Mouse (Mus musculus) left cerebral cortex, postnatal 10 days (tissue): ENCODE data around the gene Gzme. TPM values are rescaled to one million over a fixed set of nuclear protein-coding genes. Genes with fewer than 3 reads are reported as not detected.
"Not testable (repeated sequence)": the region's sequence is repeated elsewhere in the genome, so short reads cannot be mapped to it uniquely, and the experiment has no call there.

Experiments used
- DNase-seq, 2 experiments: peaks; one replicate each; pipeline ENCODE4 v3.0.0; 2021 to 2022; ENCODE audit warnings: low spot score in 2 of 2, mixed read lengths in 1 of 2; ENCODE audit errors: extremely low spot score in 1 of 2
- intact Hi-C: fragments of 180-260 bp; cut with DNase I; formaldehyde crosslinking; loops from one replicate; pipeline ENCODE4 v1.15.1; 2025
- total RNA-seq, 2 experiments: library from RNA; stranded (reverse); gene quantifications; 2 replicates each; pipeline ENCODE4 v1.2.3; 2021

Gene Gzme
- not detected for total RNA-seq

GRCm38 (mm10) chr14:56120525-56120924 is at the start of gene Gzme:
Gene Gzme, minus strand, starts transcription at chr14:56120625.
- DNase-seq, result no peak
- intact Hi-C loops, result no loop called here

GRCm38 (mm10) chr14:56168009-56168408 is 47.6 kb upstream of the Gzme start:
- intact Hi-C loops, result no loop called here
- no peak for DNase-seq

- intact Hi-C loops, result no loop called here
- no peak for DNase-seq
Observed at GRCm38 (mm10) chr14:56162109-56162508, 41.7 kb upstream of the Gzme start.

- intact Hi-C loops, DNase-seq: not testable (repeated sequence)
Observed at GRCm38 (mm10) chr14:56159479-56159878, 39.1 kb upstream of the Gzme start, which contains the start of gene Gzmg. Gene Gzmg, minus strand, starts transcription at chr14:56159579.

- DNase-seq, result no peak
- intact Hi-C loops, result no loop called here
Observed at GRCm38 (mm10) chr14:56155340-56155739, 34.9 kb upstream of the Gzme start.

- DNase-seq, intact Hi-C loops: not testable (repeated sequence)
Observed at GRCm38 (mm10) chr14:56133675-56134074, 13.2 kb upstream of the Gzme start.

- DNase-seq, intact Hi-C loops: not testable (repeated sequence)
Observed at GRCm38 (mm10) chr14:56132508-56132907, 12.1 kb upstream of the Gzme start, which contains the start of gene Gzmd. Gene Gzmd, minus strand, starts transcription at chr14:56132608.

GRCm38 (mm10) chr14:56128341-56128740 is 7.9 kb upstream of the Gzme start:
- intact Hi-C loops, result no loop called here
- no peak for DNase-seq

GRCm38 (mm10) chr14:56123516-56123915 is 3.1 kb upstream of the Gzme start:
- intact Hi-C loops, result no loop called here
- DNase-seq, result no peak

GRCm38 (mm10) chr14:56115531-56116310 is 4.7 kb downstream of the Gzme start:
- intact Hi-C loops, DNase-seq: not testable (repeated sequence)

- DNase-seq, result no peak
- intact Hi-C loops, result no loop called here
Observed at GRCm38 (mm10) chr14:56105447-56106180, 14.8 kb downstream of the Gzme start.

GRCm38 (mm10) chr14:56105016-56105415 is 15.4 kb downstream of the Gzme start:
- no peak for DNase-seq
- intact Hi-C loops, result no loop called here

GRCm38 (mm10) chr14:56103452-56103851 is 17.0 kb downstream of the Gzme start:
- intact Hi-C loops, result no loop called here
- no peak for DNase-seq

- DNase-seq, result no peak
- intact Hi-C loops, result no loop called here
Observed at GRCm38 (mm10) chr14:56102386-56102785, 18.0 kb downstream of the Gzme start, which contains the start of gene Ctsg. Gene Ctsg, minus strand, starts transcription at chr14:56102574.

GRCm38 (mm10) chr14:56098940-56099339 is 21.5 kb downstream of the Gzme start:
- no peak for DNase-seq
- intact Hi-C loops, result no loop called here

GRCm38 (mm10) chr14:56097597-56097996 is 22.8 kb downstream of the Gzme start:
- intact Hi-C loops, result no loop called here
- no peak for DNase-seq

GRCm38 (mm10) chr14:56093353-56093752 is 27.1 kb downstream of the Gzme start:
- intact Hi-C loops, result no loop called here
- no peak for DNase-seq

GRCm38 (mm10) chr14:56086711-56087110 is 33.7 kb downstream of the Gzme start:
- intact Hi-C loops, result no loop called here
- DNase-seq, result no peak

- DNase-seq, result no peak
- intact Hi-C loops, result no loop called here
Observed at GRCm38 (mm10) chr14:56085167-56085566, 35.3 kb downstream of the Gzme start, which contains the start of gene Mcpt8. Gene Mcpt8, minus strand, starts transcription at chr14:56085273.

GRCm38 (mm10) chr14:56082016-56082415 is 38.4 kb downstream of the Gzme start:
- intact Hi-C loops, result no loop called here
- no peak for DNase-seq
